Mouse (Mus musculus) stomach, embryonic 16.5 days (tissue): Measurements from ENCODE around the gene Zzz3. TPM values are rescaled to one million over a fixed set of nuclear protein-coding genes. Genes with fewer than 3 reads are reported as not detected.

ENCODE experiments used
- ATAC-seq: fragments of 200-750 bp; cut with Nextera tagmentation; 2 replicates; pipeline ENCODE4 v1.8.0; 2017; ENCODE audit warnings: moderate number of reproducible peaks, moderate TSS enrichment; ENCODE audit not compliant: insufficient read depth, low FRiP score
- H3K27ac ChIP-seq: fragments of 300-500 bp; sonication (generic); 2 replicates; pipeline ENCODE4 v1.5.1; 2014; ENCODE audit warnings: low read length
- H3K27me3 ChIP-seq: fragments of 300-500 bp; sonication (generic); 2 replicates; pipeline ENCODE4 v1.6.1; 2014; ENCODE audit warnings: low read length, control low read depth, mixed read lengths; ENCODE audit not compliant: control insufficient read depth, insufficient read depth
- H3K36me3 ChIP-seq: fragments of 300-500 bp; sonication (generic); 2 replicates; pipeline ENCODE4 v1.6.1; 2014; ENCODE audit warnings: low read length; ENCODE audit not compliant: control insufficient read depth, insufficient read depth
- H3K4me1 ChIP-seq: fragments of 300-500 bp; sonication (generic); 2 replicates; pipeline ENCODE4 v1.6.1; 2014; ENCODE audit warnings: low read length, control low read depth, mixed read lengths; ENCODE audit not compliant: control insufficient read depth, insufficient read depth
- H3K4me2 ChIP-seq: fragments of 300-500 bp; sonication (generic); 2 replicates; pipeline ENCODE4 v1.6.1; 2014; ENCODE audit warnings: low read depth, low read length, mixed read lengths
- H3K4me3 ChIP-seq: fragments of 300-500 bp; sonication (generic); replicated peaks from 2 replicates; pipeline ENCODE4 v1.5.1; 2014; ENCODE audit warnings: mild to moderate bottlenecking, low read length
- H3K9ac ChIP-seq: fragments of 300-500 bp; sonication (generic); 2 replicates; pipeline ENCODE4 v1.6.1; 2014; ENCODE audit warnings: low read length
- H3K9me3 ChIP-seq: fragments of 300-500 bp; sonication (generic); replicated peaks from 2 replicates; pipeline ENCODE4 v1.6.1; 2016; ENCODE audit warnings: low read length, control low read depth; ENCODE audit not compliant: control insufficient read depth
- WGBS: fragments of 180-500 bp; shearing (Covaris S2); extraction: QIAGEN DNeasy Blood & Tissue Kit; methylation state at CpG from one replicate; pipeline ENCODE4 v1.1.7; 2014; 5-methylcytosine and 5-hydroxymethylcytosine counted together
- polyA plus RNA-seq: library from polyadenylated mRNA; unstranded; fragments of >200 nt; fragmentation: Nextera tagmentation; extraction: Ambion mirVana; gene quantifications from 2 replicates; pipeline ENCODE4 v1.2.1, GENCODE M21; 2015

Zzz3 gene
- polyA plus RNA-seq, 1 experiment from 2014 or later: 37.9 TPM

GRCm38 (mm10) chr3:152478599-152479435 lies 83.5 kb downstream of the Zzz3 start:
- WGBS: 1% methylated on average over 13 of the region's 16 CpGs
- Histone ChIP-seq H3K4me3 (peak overlapping the region; percentile 52), H3K36me3 (no peaks in the 10 kb centered on the region), H3K9ac (peak overlapping the region; percentile 75; the same call in 1 of the 2 replicates), H3K27ac (peak overlapping the region; percentile 93), H3K9me3 (no peaks in the 10 kb centered on the region), H3K4me2 (peak overlapping the region; percentile 93), H3K4me1 (peaks cover 14% of the 10 kb centered on the region), H3K27me3 (no peaks in the 10 kb centered on the region)
- peak; percentile 86 for ATAC-seq

- Histone ChIP-seq H3K4me3 (no peak overlapping the region), H3K4me2 (no peak overlapping the region), H3K27me3 (no peaks in the 10 kb centered on the region), H3K36me3 (no peaks in the 10 kb centered on the region), H3K9ac (no peak overlapping the region), H3K9me3 (no peaks in the 10 kb centered on the region), H3K4me1 (peaks cover 22% of the 10 kb centered on the region), H3K27ac (no peak overlapping the region)
- 93% methylated on average over 6 of the region's 6 CpGs for WGBS
- ATAC-seq: no peak
These were observed 85.1 kb downstream of the Zzz3 start for GRCm38 (mm10) chr3:152480336-152480735.

GRCm38 (mm10) chr3:152482182-152482581 lies 86.9 kb downstream of the Zzz3 start:
- no peak overlapping the region for H3K4me3 ChIP-seq
- no peak overlapping the region for H3K4me2 ChIP-seq
- no peaks in the 10 kb centered on the region for H3K36me3 ChIP-seq
- WGBS: 82% methylated on average over 8 of the region's 8 CpGs
- H3K27ac ChIP-seq: no peak overlapping the region
- no peak for ATAC-seq
- no peaks in the 10 kb centered on the region for H3K9me3 ChIP-seq
- no peak overlapping the region for H3K9ac ChIP-seq
- H3K27me3 ChIP-seq: no peaks in the 10 kb centered on the region
- H3K4me1 ChIP-seq: peaks cover 21% of the 10 kb centered on the region

DNA sequence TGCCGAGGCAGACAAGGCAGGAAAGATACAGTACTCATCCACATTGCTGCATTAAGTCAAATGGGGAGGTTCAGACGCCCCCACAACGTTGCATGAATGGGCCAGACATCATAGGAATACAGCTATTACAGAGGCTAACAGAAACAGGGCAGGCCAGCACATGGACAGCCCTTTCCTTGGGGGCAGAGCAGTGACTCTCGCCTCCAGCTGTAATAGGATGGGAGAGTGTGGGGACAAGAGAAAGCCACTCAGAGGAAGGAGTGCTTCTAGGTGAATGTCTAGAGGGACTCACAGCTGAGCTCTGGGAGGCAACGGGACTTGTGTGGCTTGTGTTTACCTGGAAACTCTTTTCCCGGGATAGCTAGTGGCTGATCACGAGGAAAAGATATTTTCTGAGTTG lies 88.5 kb downstream of the Zzz3 start:
- Histone ChIP-seq H3K4me1 (peaks cover 14% of the 10 kb centered on the region), H3K27me3 (no peaks in the 10 kb centered on the region), H3K9me3 (no peaks in the 10 kb centered on the region), H3K27ac (0 out of 2 replicates have a peak overlapping the region, but pooled peaks have one; percentile 4), H3K36me3 (no peaks in the 10 kb centered on the region), H3K4me2 (no peak overlapping the region), H3K4me3 (no peak overlapping the region), H3K9ac (no peak overlapping the region)
- WGBS: 29% methylated on average over 7 of the region's 7 CpGs
- ATAC-seq: no peak

GRCm38 (mm10) chr3:152484206-152484605 lies 88.9 kb downstream of the Zzz3 start:
- H3K27ac ChIP-seq: no peak overlapping the region
- no peaks in the 10 kb centered on the region for H3K27me3 ChIP-seq
- no peaks in the 10 kb centered on the region for H3K9me3 ChIP-seq
- no peak for ATAC-seq
- 33% methylated on average over 6 of the region's 6 CpGs for WGBS
- H3K9ac ChIP-seq: no peak overlapping the region
- H3K36me3 ChIP-seq: no peaks in the 10 kb centered on the region
- peaks cover 13% of the 10 kb centered on the region for H3K4me1 ChIP-seq
- H3K4me3 ChIP-seq: no peak overlapping the region
- H3K4me2 ChIP-seq: no peak overlapping the region

GRCm38 (mm10) chr3:152488964-152489363 lies 93.7 kb downstream of the Zzz3 start:
- WGBS: 84% methylated on average over 4 of the region's 4 CpGs
- no peaks in the 10 kb centered on the region for H3K36me3 ChIP-seq
- no peak overlapping the region for H3K4me2 ChIP-seq
- no peak for ATAC-seq
- H3K4me3 ChIP-seq: no peak overlapping the region
- no peaks in the 10 kb centered on the region for H3K9me3 ChIP-seq
- H3K27ac ChIP-seq: no peak overlapping the region
- no peaks in the 10 kb centered on the region for H3K27me3 ChIP-seq
- H3K9ac ChIP-seq: no peak overlapping the region
- peaks cover 11% of the 10 kb centered on the region; the same call in 1 of the 2 replicates for H3K4me1 ChIP-seq

GRCm38 (mm10) chr3:152490423-152490822 lies 95.2 kb downstream of the Zzz3 start:
- no peak overlapping the region for H3K4me2 ChIP-seq
- no peaks in the 10 kb centered on the region for H3K27me3 ChIP-seq
- H3K27ac ChIP-seq: no peak overlapping the region
- H3K4me1 ChIP-seq: peaks cover 4% of the 10 kb centered on the region; the same call in 1 of the 2 replicates
- H3K9ac ChIP-seq: no peak overlapping the region
- no peaks in the 10 kb centered on the region for H3K36me3 ChIP-seq
- WGBS: 83% methylated on average over 5 of the region's 5 CpGs
- no peaks in the 10 kb centered on the region for H3K9me3 ChIP-seq
- no peak overlapping the region for H3K4me3 ChIP-seq
- no peak for ATAC-seq

DNA sequence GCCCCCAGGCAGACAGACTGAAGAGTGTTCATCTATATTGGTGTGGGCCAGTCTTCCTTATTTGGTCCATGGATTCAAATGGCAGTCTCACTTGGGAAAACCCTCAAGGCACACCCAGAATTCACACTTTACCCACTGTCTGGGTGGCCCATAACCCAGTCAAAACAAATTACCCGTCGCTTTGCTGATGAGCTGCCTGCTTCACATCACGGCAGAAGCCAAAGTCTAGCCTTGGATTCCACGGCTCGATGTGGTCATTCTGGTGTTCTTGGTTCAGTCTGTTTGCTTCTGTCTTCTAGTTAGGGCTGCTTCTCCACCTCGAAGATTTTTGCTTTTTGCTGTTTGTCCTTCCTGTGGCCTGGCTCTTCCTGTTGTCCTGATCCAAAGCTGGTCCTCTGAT lies 97.0 kb downstream of the Zzz3 start:
- no peaks in the 10 kb centered on the region for H3K9me3 ChIP-seq
- 77% methylated on average over 6 of the region's 6 CpGs for WGBS
- no peak for ATAC-seq

DNA sequence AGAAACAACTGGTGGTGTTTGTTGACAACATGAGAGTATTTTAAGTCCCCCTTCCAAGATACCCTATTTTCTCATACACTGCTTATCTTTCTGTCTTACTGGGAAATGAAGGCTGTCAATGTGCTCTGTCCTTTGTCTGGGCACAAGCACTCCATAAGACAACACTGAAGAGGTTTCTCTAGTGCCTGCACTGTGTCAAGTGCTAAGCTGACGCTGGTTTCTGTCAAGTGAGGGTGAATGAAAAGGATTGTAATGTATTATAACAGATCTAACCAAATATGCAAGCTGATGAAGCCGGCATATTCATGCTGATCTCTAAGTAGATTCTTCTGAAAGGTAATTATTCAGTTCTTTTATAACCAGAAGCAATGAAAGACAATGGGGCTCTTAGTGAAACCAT lies 98.5 kb downstream of the Zzz3 start:
- 44% methylated on average over 2 of the region's 2 CpGs for WGBS
- Histone ChIP-seq H3K9me3 (no peaks in the 10 kb centered on the region), H3K36me3 (no peaks in the 10 kb centered on the region), H3K27me3 (no peaks in the 10 kb centered on the region), H3K9ac (no peak overlapping the region), H3K4me3 (no peak overlapping the region), H3K27ac (no peak overlapping the region), H3K4me2 (no peak overlapping the region), H3K4me1 (peaks cover 16% of the 10 kb centered on the region; the same call in 1 of the 2 replicates)
- no peak for ATAC-seq

More for the DNA sequence above, 97.0 kb downstream of the Zzz3 start:
- H3K36me3 ChIP-seq: no peaks in the 10 kb centered on the region
- H3K27ac ChIP-seq: no peak overlapping the region
- H3K27me3 ChIP-seq: no peaks in the 10 kb centered on the region
- peaks cover 16% of the 10 kb centered on the region; the same call in 1 of the 2 replicates for H3K4me1 ChIP-seq
- no peak overlapping the region for H3K4me2 ChIP-seq
- H3K9ac ChIP-seq: no peak overlapping the region
- H3K4me3 ChIP-seq: no peak overlapping the region
